Comparison of ENCODE assay signal across 9 mouse cellular contexts in genomic region chr15:101242645-101243044, GRCm38 (mm10). TPM values are rescaled to one million over a fixed set of nuclear protein-coding genes. Genes with fewer than 3 reads are reported as not detected.
A peak's percentile ranks its signal among the peaks of the same experiment; 100 is the strongest.
DNase-seq lines count a peak whose midpoint lies in the region; ATAC-seq and TF ChIP-seq lines count a peak whose summit lies in the region.
"Had no signal": no experiment of that assay in that cellular context is flagged by ENCODE, and none has a peak within 500 bp of the region (broad histone marks: within the 10 kb centered on the region; RNA-seq: fewer than 3 reads in every experiment).

No protein-coding gene starts in this region.

- peak; percentile 91 for DNase-seq in gastrocnemius, adult 18-20 months (ENCODE audit: low spot score)
- no peak for DNase-seq in gastrocnemius, postnatal 4 days (ENCODE audit: low spot score in 2 of 2)
- DNase-seq in MEL (ENCODE audit: low read depth, low spot score), result no peak
- peak; percentile 81 for DNase-seq in embryonic facial prominence, embryonic 14.5 days (ENCODE audit: low spot score)
- DNase-seq in lung, postnatal 4 days, result peak; percentile 69 to 74
- no peak for DNase-seq in layer of hippocampus, postnatal 25 days (ENCODE audit: extremely low spot score in 1 of 2, low spot score in 1 of 2)
- DNase-seq in adipocyte (ENCODE audit: low spot score), result no peak

- no peaks in the 10 kb centered on the region for H3K9me3 ChIP-seq in MEL (replicated peaks; ENCODE audit: insufficient read depth, low read length)
- no peaks in the 10 kb centered on the region for H3K9me3 ChIP-seq in embryonic facial prominence, embryonic 14.5 days (ENCODE audit: control insufficient read depth, low read length)
- no peaks in the 10 kb centered on the region for H3K9me3 ChIP-seq in intestine, embryonic 16.5 days (ENCODE audit: control insufficient read depth, low read length)

- no peaks in the 10 kb centered on the region for H3K27me3 ChIP-seq in MEL (ENCODE audit: control insufficient read depth in 1 of 2, insufficient read depth in 2 of 2, low read length in 2 of 2)
- H3K27me3 ChIP-seq in embryonic facial prominence, embryonic 14.5 days (replicated peaks; ENCODE audit: control insufficient read depth, insufficient read depth, low read length), result no peaks in the 10 kb centered on the region
- H3K27me3 ChIP-seq in intestine, embryonic 16.5 days (replicated peaks; ENCODE audit: control insufficient read depth, insufficient read depth, low read length), result no peaks in the 10 kb centered on the region

- TF ChIP-seq CTCF in MEL (IDR thresholded peaks at IDR 0.05 in 2 of 3, conservative IDR thresholded peaks at IDR 0.05 in 1 of 3; ENCODE audit: control insufficient read depth in 1 of 3, insufficient read depth in 1 of 3, low read depth in 2 of 3, low read length in 3 of 3, poor library complexity in 1 of 3, severe bottlenecking in 1 of 3), result peak; percentile 30 to 63 (median 54); a peak in 5 of 6 replicates

- TF ChIP-seq RAD21 in MEL (IDR thresholded peaks at IDR 0.05; ENCODE audit: low read depth, low read length), result no peak

- H3K79me2 ChIP-seq in MEL (ENCODE audit: control insufficient read depth, insufficient read depth, low read length, poor library complexity), result no peaks in the 10 kb centered on the region; the same call in 1 of the 2 replicates

- peaks cover 0 to 10% of the 10 kb centered on the region in 2 experiments; a peak in 2 of 4 replicates for H3K36me3 ChIP-seq in MEL (ENCODE audit: control insufficient read depth in 1 of 2, insufficient read depth in 2 of 2, low read length in 2 of 2)
- H3K36me3 ChIP-seq in embryonic facial prominence, embryonic 14.5 days (ENCODE audit: control insufficient read depth, insufficient read depth, low read length), result no peaks in the 10 kb centered on the region
- H3K36me3 ChIP-seq in intestine, embryonic 16.5 days (ENCODE audit: control insufficient read depth, insufficient read depth, low read length), result no peaks in the 10 kb centered on the region

- TF ChIP-seq POLR2A in MEL (IDR thresholded peaks at IDR 0.05; ENCODE audit: control insufficient read depth in 1 of 2, insufficient read depth in 1 of 2, low read depth in 1 of 2, low read length in 2 of 2, poor library complexity in 1 of 2), result no peak

- no peak overlapping the region for H3K27ac ChIP-seq in MEL (ENCODE audit: control insufficient read depth, low read depth, low read length)
- no peak overlapping the region for H3K27ac ChIP-seq in embryonic facial prominence, embryonic 14.5 days (replicated peaks; ENCODE audit: low read depth, low read length)
- H3K27ac ChIP-seq in intestine, embryonic 16.5 days (ENCODE audit: low read length), result peak overlapping the region; percentile 10; the same call in 1 of the 2 replicates

- no peak overlapping the region for H3K4me3 ChIP-seq in MEL (ENCODE audit: control insufficient read depth in 1 of 2, insufficient read depth in 1 of 2, low read depth in 2 of 2, low read length in 2 of 2)
- no peak overlapping the region for H3K4me3 ChIP-seq in embryonic facial prominence, embryonic 14.5 days (ENCODE audit: low read depth, low read length)
- H3K4me3 ChIP-seq in intestine, embryonic 16.5 days (ENCODE audit: low read length), result no peak overlapping the region

- H3K4me1 ChIP-seq in MEL (ENCODE audit: control insufficient read depth in 1 of 2, insufficient read depth in 2 of 2, low read length in 2 of 2), result peaks cover 0 to 20% of the 10 kb centered on the region in 2 experiments; a peak in 2 of 4 replicates
- H3K4me1 ChIP-seq in embryonic facial prominence, embryonic 14.5 days (ENCODE audit: control insufficient read depth, insufficient read depth, low read length), result peaks cover 21% of the 10 kb centered on the region
- H3K4me1 ChIP-seq in intestine, embryonic 16.5 days (ENCODE audit: control insufficient read depth, insufficient read depth, low read length), result peaks cover 30% of the 10 kb centered on the region

- TF ChIP-seq EP300 in MEL (IDR thresholded peaks at IDR 0.05; ENCODE audit: low read depth in 1 of 2, low read length in 2 of 2), result no peak

- no peak overlapping the region for H3K4me2 ChIP-seq in embryonic facial prominence, embryonic 14.5 days (ENCODE audit: low read depth, low read length)
- H3K4me2 ChIP-seq in intestine, embryonic 16.5 days (ENCODE audit: low read depth, low read length), result no peak overlapping the region

- WGBS in embryonic facial prominence, embryonic 14.5 days, result 20% methylated on average over 8 of the region's 8 CpGs
- WGBS in intestine, embryonic 16.5 days, result 20% methylated on average over 8 of the region's 8 CpGs

- H3K9ac ChIP-seq in MEL (ENCODE audit: control insufficient read depth, low read depth, low read length, poor library complexity, severe bottlenecking), result no peak overlapping the region
- H3K9ac ChIP-seq in embryonic facial prominence, embryonic 14.5 days (ENCODE audit: low read depth, low read length), result no peak overlapping the region
- H3K9ac ChIP-seq in intestine, embryonic 16.5 days (ENCODE audit: low read depth, low read length), result 0 out of 2 replicates have a peak overlapping the region, but pooled peaks have one; percentile 3

- ATAC-seq in embryonic facial prominence, embryonic 14.5 days (ENCODE audit: low read depth), result no peak; the same call in 1 of the 2 replicates
- ATAC-seq in intestine, embryonic 16.5 days, result no peak

TF ChIP-seq in MEL, 35 proteins besides CTCF, POLR2A, EP300 and RAD21:
- no peak for TF ChIP-seq ETS1 (IDR thresholded peaks at IDR 0.05; ENCODE audit: low read depth, low read length)
- TF ChIP-seq MAZ (IDR thresholded peaks at IDR 0.05; ENCODE audit: low read depth, low read length), result 0 out of 2 replicates have a peak, but pooled peaks have one; percentile 35
- no peak for TF ChIP-seq ZNF384 (IDR thresholded peaks at IDR 0.05; ENCODE audit: low read depth, low read length)
- no peak for TF ChIP-seq USF1 (IDR thresholded peaks at IDR 0.05; ENCODE audit: low read depth, low read length)
- TF ChIP-seq MYB (IDR thresholded peaks at IDR 0.05; ENCODE audit: low read depth, low read length), result no peak
- TF ChIP-seq HCFC1 (IDR thresholded peaks at IDR 0.05; ENCODE audit: low read depth, low read length), result no peak
TF ChIP-seq in MEL: peak in this region for 1.

RNA-seq across cellular contexts. Expression of gene Nr4a1, which starts 11.4 kb away (rescaled TPM):
- 100 to 1,000 TPM; 206 to 234 TPM for total RNA-seq in gastrocnemius, adult 18-20 months (2021)
- 10 to 100 TPM; 25.3 to 26.0 TPM for total RNA-seq in gastrocnemius, postnatal 4 days (2021)
- 1.7 and 2.0 TPM in 2 replicates for total RNA-seq in MEL (2012; rRNA removed)
- polyA plus RNA-seq in MEL (2012; ENCODE audit: insufficient read depth in 1 of 2, insufficient read length in 2 of 2, low read depth in 1 of 2, low replicate concordance in 2 of 2, missing spikeins in 1 of 2), result 10 to 100 TPM in 1 of 2 experiments, not detected in 1; 12.8 TPM
- polyA plus RNA-seq in embryonic facial prominence, embryonic 14.5 days (2014; fragmentation: Nextera tagmentation; extraction: Ambion mirVana), result 11.5 and 12.4 TPM in 2 replicates
- 8.6 and 10.0 TPM in 2 replicates for polyA plus RNA-seq in intestine, embryonic 16.5 days (2015; fragmentation: Nextera tagmentation; extraction: Ambion mirVana)
- 10 to 100 TPM; 50.5 to 62.3 TPM for total RNA-seq in layer of hippocampus, postnatal 25 days (2021)

RNA-seq across cellular contexts. Expression of gene Grasp, which starts 18.7 kb away (rescaled TPM):
- total RNA-seq in gastrocnemius, adult 18-20 months (2021), result 1 to 10 TPM; 4.4 to 5.1 TPM
- 10 to 100 TPM; 14.1 to 14.7 TPM for total RNA-seq in gastrocnemius, postnatal 4 days (2021)
- 3.7 and 4.1 TPM in 2 replicates for total RNA-seq in MEL (2012; rRNA removed)
- polyA plus RNA-seq in MEL (2012; ENCODE audit: insufficient read depth in 1 of 2, insufficient read length in 2 of 2, low read depth in 1 of 2, low replicate concordance in 2 of 2, missing spikeins in 1 of 2), result 1 to 10 TPM in 1 of 2 experiments, not detected in 1; 6.3 TPM
- polyA plus RNA-seq in embryonic facial prominence, embryonic 14.5 days (2014; fragmentation: Nextera tagmentation; extraction: Ambion mirVana), result 6.1 and 7.9 TPM in 2 replicates
- polyA plus RNA-seq in intestine, embryonic 16.5 days (2015; fragmentation: Nextera tagmentation; extraction: Ambion mirVana), result 2.3 and 2.8 TPM in 2 replicates
- total RNA-seq in layer of hippocampus, postnatal 25 days (2021), result 10 to 100 TPM; 73.1 to 77.9 TPM

RNA-seq across cellular contexts. Expression of gene Atg101, which starts 41.4 kb away (rescaled TPM):
- total RNA-seq in gastrocnemius, adult 18-20 months (2021), result 10 to 100 TPM; 25.0 to 31.3 TPM
- 10 to 100 TPM; 24.8 to 25.8 TPM for total RNA-seq in gastrocnemius, postnatal 4 days (2021)
- total RNA-seq in MEL (2012; rRNA removed), result 75.5 and 90.3 TPM in 2 replicates
- polyA plus RNA-seq in MEL (2012; ENCODE audit: insufficient read depth in 1 of 2, insufficient read length in 2 of 2, low read depth in 1 of 2, low replicate concordance in 2 of 2, missing spikeins in 1 of 2), result 10 to 100 TPM in 1 of 2 experiments, not detected in 1; 75.2 TPM
- polyA plus RNA-seq in embryonic facial prominence, embryonic 14.5 days (2014; fragmentation: Nextera tagmentation; extraction: Ambion mirVana), result 49.9 and 62.0 TPM in 2 replicates
- 58.3 and 67.1 TPM in 2 replicates for polyA plus RNA-seq in intestine, embryonic 16.5 days (2015; fragmentation: Nextera tagmentation; extraction: Ambion mirVana)
- 10 to 100 TPM; 45.2 to 53.9 TPM for total RNA-seq in layer of hippocampus, postnatal 25 days (2021)

RNA-seq across cellular contexts. Expression of gene 6030408B16Rik, which starts 50.4 kb away (rescaled TPM):
- total RNA-seq in gastrocnemius, adult 18-20 months (2021), result under 1 TPM; 0.26 to 0.27 TPM
- total RNA-seq in gastrocnemius, postnatal 4 days (2021), result under 1 TPM in 1 of 2 experiments, not detected in 1; 0.59 TPM
- total RNA-seq in MEL (2012; rRNA removed), result 0.07 and 0.12 TPM in 2 replicates
- polyA plus RNA-seq in MEL (2012; ENCODE audit: insufficient read depth in 1 of 2, insufficient read length in 2 of 2, low read depth in 1 of 2, low replicate concordance in 2 of 2, missing spikeins in 1 of 2), result under 1 TPM in 1 of 2 experiments, not detected in 1; 0.18 TPM
- polyA plus RNA-seq in embryonic facial prominence, embryonic 14.5 days (2014; fragmentation: Nextera tagmentation; extraction: Ambion mirVana), result 0.79 and 0.84 TPM in 2 replicates
- polyA plus RNA-seq in intestine, embryonic 16.5 days (2015; fragmentation: Nextera tagmentation; extraction: Ambion mirVana), result 3.6 and 4.4 TPM in 2 replicates
- total RNA-seq in layer of hippocampus, postnatal 25 days (2021), result under 1 TPM; 0.22 to 0.42 TPM
- polyA plus RNA-seq: large intestine, adult 2 months had no signal

Comparison
In these comparisons a context has a peak if more than half of its experiments do, and no peak if none do; other contexts are left out.
1. DNase-seq: peak in gastrocnemius, adult 18-20 months (single experiment), embryonic facial prominence, embryonic 14.5 days (single experiment) and lung, postnatal 4 days (2 of 2); none in gastrocnemius, postnatal 4 days (0 of 2), MEL (single experiment), layer of hippocampus, postnatal 25 days (0 of 2) and adipocyte (single experiment).
2. RNA of gene Grasp, which starts 18.7 kb away (total RNA-seq): 73.1 to 77.9 TPM in layer of hippocampus, postnatal 25 days; 14.1 to 14.7 TPM in gastrocnemius, postnatal 4 days, 4.4 to 5.1 TPM in gastrocnemius, adult 18-20 months and 3.7 to 4.1 TPM in MEL; every median in the first group is over 4 times any median in the second.